ENCODE assay signal across 14 mouse cellular contexts in the genomic region with DNA sequence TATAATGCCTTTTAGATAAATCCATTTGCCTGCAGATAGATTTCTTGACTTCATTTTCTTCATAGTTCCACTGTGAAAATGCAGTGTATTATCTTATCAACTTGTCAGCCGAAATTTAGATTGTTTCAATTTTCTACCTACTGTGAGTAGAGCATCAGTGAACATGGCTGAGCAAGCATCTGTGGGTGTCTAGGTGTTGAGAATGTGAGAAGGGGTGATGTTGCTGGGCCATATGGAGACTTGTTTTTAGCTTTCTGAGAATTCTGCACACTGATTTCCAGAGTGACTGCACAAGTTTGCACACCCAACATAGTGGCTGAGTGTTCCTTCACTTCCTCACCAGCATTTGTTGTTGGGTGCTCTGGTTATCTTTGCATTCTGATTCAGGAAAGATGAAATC.
DNase-seq lines count a peak whose midpoint lies in the region.
"Had no signal": no experiment of that assay in that cellular context is flagged by ENCODE, and none has a peak within 500 bp of the region (broad histone marks: within the 10 kb centered on the region; RNA-seq: fewer than 3 reads in every experiment).

No protein-coding gene starts in this region.

- peak; percentile 4 for DNase-seq in layer of hippocampus, adult 9-11 months
- DNase-seq in layer of hippocampus, adult 9-10 months (ENCODE audit: low spot score) = no peak
- peak; percentile 27 for DNase-seq in right cerebral cortex, adult 18-20 months
- no peak for DNase-seq in right cerebral cortex, postnatal 4 days
- DNase-seq in telencephalon, adult 2 months (ENCODE audit: low read depth, low spot score) = peak; percentile 49
- no peak for DNase-seq in gastrocnemius, adult 8-10 months (ENCODE audit: low spot score in 2 of 2)
- DNase-seq: adrenal gland, adult 2 months; adrenal gland, postnatal 10 days; adrenal gland, postnatal 25 days; cerebellum, adult 11-12 months; cerebellum, adult 2 months; cerebellum, adult 9-10 months; cerebellum, postnatal 10 days; cerebellum, postnatal 25 days had no signal

Comparison
In these comparisons a context has a peak if more than half of its experiments do, and no peak if none do; other contexts are left out.
1. DNase-seq: peak in layer of hippocampus, adult 9-11 months (single experiment), right cerebral cortex, adult 18-20 months (single experiment) and telencephalon, adult 2 months (single experiment); none in layer of hippocampus, adult 9-10 months (single experiment), right cerebral cortex, postnatal 4 days (single experiment) and gastrocnemius, adult 8-10 months (0 of 2).